Mouse (Mus musculus) forebrain, embryonic 14.5 days (tissue): ENCODE measurements at regions not wholly inside any gene's neighbourhood (a gene's known extent, or its start where the extent isn't known, plus 50 kb on each side); places are given as distances from the start of the nearest gene placed in this dataset.
A peak's percentile ranks its signal among the peaks of the same experiment; 100 is the strongest.

Experiments
- ATAC-seq: fragments of 200-750 bp; cut with Nextera tagmentation; 2 replicates; pipeline ENCODE4 v1.8.0; 2017; ENCODE audit warnings: mild to moderate bottlenecking, moderate library complexity
- DNase-seq: peaks from one replicate; pipeline ENCODE4 v3.0.0-alpha.2; 2015; ENCODE audit warnings: low spot score
- H3K27ac ChIP-seq: fragments of 300-500 bp; sonication (generic); 2 replicates; pipeline ENCODE4 v1.5.1; 2014; ENCODE audit warnings: low read depth, mild to moderate bottlenecking, control low read depth, low read length, moderate library complexity
- H3K27me3 ChIP-seq: fragments of 300-500 bp; sonication (generic); replicated peaks from 2 replicates; pipeline ENCODE4 v1.6.1; 2014; ENCODE audit warnings: low read length, control low read depth, mixed read lengths; ENCODE audit not compliant: control insufficient read depth, insufficient read depth
- H3K36me3 ChIP-seq: fragments of 300-500 bp; sonication (generic); 2 replicates; pipeline ENCODE4 v1.6.1; 2014; ENCODE audit warnings: low read length, control low read depth; ENCODE audit not compliant: control insufficient read depth, insufficient read depth
- H3K4me1 ChIP-seq: fragments of 300-500 bp; sonication (generic); 2 replicates; pipeline ENCODE4 v1.6.1; 2014; ENCODE audit warnings: antibody characterized with exemption, low read length, control low read depth; ENCODE audit not compliant: control insufficient read depth, insufficient read depth
- H3K4me2 ChIP-seq: fragments of 300-500 bp; sonication (generic); 2 replicates; pipeline ENCODE4 v1.6.1; 2014; ENCODE audit warnings: mild to moderate bottlenecking, control low read depth, low read length
- H3K4me3 ChIP-seq: fragments of 300-500 bp; sonication (generic); 2 replicates; pipeline ENCODE4 v1.5.1; 2014; ENCODE audit warnings: low read depth, low read length, control low read depth
- H3K9ac ChIP-seq: fragments of 300-500 bp; sonication (generic); 2 replicates; pipeline ENCODE4 v1.6.1; 2014; ENCODE audit warnings: mild to moderate bottlenecking, low read length, control low read depth, moderate library complexity
- H3K9me3 ChIP-seq: fragments of 300-500 bp; sonication (generic); replicated peaks from 2 replicates; pipeline ENCODE4 v1.6.1; 2016; ENCODE audit warnings: low read length, control low read depth, mixed read lengths; ENCODE audit not compliant: control insufficient read depth
- WGBS: fragments of 180-500 bp; shearing (Covaris S2); extraction: QIAGEN DNeasy Blood & Tissue Kit; methylation state at CpG from one replicate; pipeline ENCODE4 v1.1.7; 2014; 5-methylcytosine and 5-hydroxymethylcytosine counted together

GRCm38 (mm10) chr3:126011269-126011668 is 72.8 kb upstream of the Ugt8a start:
- H3K27me3 ChIP-seq: no peaks in the 10 kb centered on the region
- H3K9ac ChIP-seq: no peak overlapping the region
- H3K4me3 ChIP-seq: no peak overlapping the region
- DNase-seq (peak; percentile 46), ATAC-seq (no peak)
- no peaks in the 10 kb centered on the region for H3K4me1 ChIP-seq
- no peaks in the 10 kb centered on the region for H3K9me3 ChIP-seq
- H3K4me2 ChIP-seq: no peak overlapping the region
- H3K27ac ChIP-seq: no peak overlapping the region
- H3K36me3 ChIP-seq: no peaks in the 10 kb centered on the region

DNA sequence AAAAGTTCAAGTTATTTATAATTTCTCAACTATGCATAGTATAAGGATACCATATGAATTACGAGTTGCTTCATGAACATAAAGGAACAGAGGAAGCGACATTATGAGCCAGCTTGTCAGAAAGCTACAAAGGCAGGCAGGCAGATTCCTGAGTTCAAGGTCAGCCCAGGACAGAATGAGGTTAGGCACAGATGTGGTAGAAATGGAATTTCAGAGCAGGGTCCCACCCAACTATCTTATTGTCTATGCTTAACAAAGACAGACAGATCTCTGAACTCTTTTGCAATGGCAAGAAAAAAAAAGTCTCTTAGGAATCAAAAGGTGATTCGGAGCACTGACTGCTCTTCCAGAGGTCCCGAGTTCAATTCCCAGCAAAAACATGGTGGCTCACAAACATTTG is 77.7 kb upstream of the Ugt8a start:
- H3K4me2 ChIP-seq: no peak overlapping the region
- H3K27ac ChIP-seq: no peak overlapping the region
- no peak for DNase-seq
- no peaks in the 10 kb centered on the region for H3K9me3 ChIP-seq
- H3K4me1 ChIP-seq: no peaks in the 10 kb centered on the region
- H3K4me3 ChIP-seq: no peak overlapping the region
- no peak for ATAC-seq
- no peaks in the 10 kb centered on the region for H3K27me3 ChIP-seq
- 87% methylated on average over 4 of the region's 4 CpGs for WGBS
- no peaks in the 10 kb centered on the region for H3K36me3 ChIP-seq
- no peak overlapping the region for H3K9ac ChIP-seq

DNA sequence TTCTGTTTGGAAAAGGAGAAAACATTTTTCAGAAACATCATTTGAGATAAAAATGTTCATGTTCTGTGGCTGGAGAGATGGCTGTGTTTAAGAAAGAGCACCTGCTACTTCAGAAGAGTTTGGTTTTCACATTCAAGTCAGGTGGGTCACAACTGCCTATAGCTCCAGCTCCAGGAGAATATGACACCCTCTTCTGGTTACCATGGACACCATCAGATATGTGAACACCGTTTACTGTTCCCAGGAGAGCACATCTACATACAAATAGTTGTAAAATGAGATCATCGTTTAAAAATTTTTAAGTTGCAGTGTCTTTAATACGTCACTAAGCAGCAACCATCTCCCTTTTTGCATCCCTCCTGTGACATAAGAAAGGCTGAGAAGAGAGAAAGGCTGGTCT is 105.9 kb upstream of the Ugt8a start:
- H3K4me3 ChIP-seq: no peak overlapping the region
- no peak overlapping the region for H3K27ac ChIP-seq
- no peaks in the 10 kb centered on the region for H3K4me1 ChIP-seq
- peak; percentile 19 for DNase-seq
- no peaks in the 10 kb centered on the region for H3K36me3 ChIP-seq
- no peak overlapping the region for H3K9ac ChIP-seq
- H3K4me2 ChIP-seq: no peak overlapping the region
- peak; percentile 55; the same call in 1 of the 2 replicates for ATAC-seq
- H3K9me3 ChIP-seq: no peaks in the 10 kb centered on the region
- H3K27me3 ChIP-seq: no peaks in the 10 kb centered on the region
- WGBS: 12% methylated on average over 3 of the region's 3 CpGs

GRCm38 (mm10) chr3:126044861-126045260 is 106.4 kb upstream of the Ugt8a start:
- no peak overlapping the region for H3K4me2 ChIP-seq
- DNase-seq (no peak), ATAC-seq (no peak)
- no peak overlapping the region for H3K9ac ChIP-seq
- H3K36me3 ChIP-seq: no peaks in the 10 kb centered on the region
- no peaks in the 10 kb centered on the region for H3K4me1 ChIP-seq
- H3K9me3 ChIP-seq: no peaks in the 10 kb centered on the region
- no peak overlapping the region for H3K27ac ChIP-seq
- H3K4me3 ChIP-seq: no peak overlapping the region
- no peaks in the 10 kb centered on the region for H3K27me3 ChIP-seq
- WGBS: 57% methylated on average over 2 of the region's 2 CpGs

- Histone ChIP-seq H3K36me3 (no peaks in the 10 kb centered on the region), H3K27ac (no peak overlapping the region), H3K4me3 (no peak overlapping the region), H3K9ac (no peak overlapping the region), H3K27me3 (no peaks in the 10 kb centered on the region), H3K4me1 (no peaks in the 10 kb centered on the region), H3K4me2 (no peak overlapping the region), H3K9me3 (no peaks in the 10 kb centered on the region)
- ATAC-seq (no peak), DNase-seq (peak; percentile 50)
- WGBS: 75% methylated on average over 9 of the region's 9 CpGs
Observed at GRCm38 (mm10) chr3:126045992-126046786, 107.8 kb upstream of the Ugt8a start.

DNA sequence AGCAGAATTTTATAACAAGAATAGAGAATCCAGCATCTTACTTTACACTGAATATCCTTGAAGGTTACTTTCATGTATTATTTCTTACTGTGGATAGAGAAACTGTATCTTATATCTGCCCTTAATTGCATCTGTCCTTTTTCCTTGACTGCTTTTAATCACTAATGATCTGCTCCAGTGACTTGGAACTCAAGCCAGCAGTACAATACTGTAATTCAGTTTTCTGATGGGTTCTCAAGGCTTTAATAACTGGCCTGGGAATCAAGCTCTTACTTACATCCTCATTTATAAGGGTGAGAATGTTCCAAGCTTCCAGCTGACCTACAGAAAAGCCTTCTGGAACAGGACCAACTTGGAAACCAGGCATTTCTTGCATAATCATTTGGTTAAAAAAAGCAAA is 120.2 kb upstream of the Ugt8a start:
- Histone ChIP-seq H3K9ac (no peak overlapping the region), H3K4me1 (no peaks in the 10 kb centered on the region), H3K27me3 (no peaks in the 10 kb centered on the region), H3K27ac (no peak overlapping the region), H3K4me2 (no peak overlapping the region), H3K9me3 (no peaks in the 10 kb centered on the region), H3K36me3 (no peaks in the 10 kb centered on the region), H3K4me3 (no peak overlapping the region)
- DNase-seq (no peak), ATAC-seq (no peak)

- no peaks in the 10 kb centered on the region for H3K4me1 ChIP-seq
- no peak overlapping the region for H3K4me2 ChIP-seq
- ATAC-seq: no peak
- H3K4me3 ChIP-seq: no peak overlapping the region
- H3K36me3 ChIP-seq: no peaks in the 10 kb centered on the region
- H3K9me3 ChIP-seq: no peaks in the 10 kb centered on the region
- DNase-seq: no peak
- no peak overlapping the region for H3K9ac ChIP-seq
- H3K27me3 ChIP-seq: no peaks in the 10 kb centered on the region
- H3K27ac ChIP-seq: no peak overlapping the region
- WGBS: 93% methylated on average over 2 of the region's 2 CpGs
Observed at GRCm38 (mm10) chr3:126105086-126105485, 166.7 kb upstream of the Ugt8a start.

DNA sequence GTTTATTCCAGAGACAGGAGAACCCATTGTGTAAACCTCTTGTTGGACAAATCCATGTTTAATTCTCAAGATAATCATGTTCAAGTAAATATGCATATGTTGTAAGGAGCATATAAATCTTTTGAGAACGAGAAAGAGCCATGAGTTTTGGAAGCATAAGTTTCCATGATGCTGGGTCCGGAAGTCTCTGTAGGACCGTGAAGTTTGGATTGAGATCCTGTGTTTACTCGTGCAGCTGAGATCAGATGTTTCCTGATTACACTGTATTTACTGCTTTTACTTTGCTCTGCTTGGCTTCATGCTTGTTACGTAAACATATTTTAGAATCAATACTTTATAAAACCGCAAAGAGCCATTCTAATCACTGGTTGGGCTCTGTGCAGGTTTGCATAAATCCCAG is 171.0 kb upstream of the Ugt8a start:
- no peaks in the 10 kb centered on the region for H3K9me3 ChIP-seq
- H3K4me2 ChIP-seq: no peak overlapping the region
- 94% methylated on average over 6 of the region's 6 CpGs for WGBS
- no peaks in the 10 kb centered on the region for H3K27me3 ChIP-seq
- H3K36me3 ChIP-seq: no peaks in the 10 kb centered on the region
- DNase-seq: no peak
- H3K4me1 ChIP-seq: no peaks in the 10 kb centered on the region
- no peak overlapping the region for H3K4me3 ChIP-seq
- no peak overlapping the region for H3K27ac ChIP-seq
- no peak overlapping the region for H3K9ac ChIP-seq
- no peak for ATAC-seq

GRCm38 (mm10) chr3:126117849-126118248 is 179.4 kb upstream of the Ugt8a start:
- no peak overlapping the region for H3K27ac ChIP-seq
- 80% methylated on average over 2 of the region's 2 CpGs for WGBS
- DNase-seq (no peak), ATAC-seq (no peak)
- no peaks in the 10 kb centered on the region for H3K4me1 ChIP-seq
- no peak overlapping the region for H3K4me2 ChIP-seq
- no peak overlapping the region for H3K4me3 ChIP-seq
- H3K9ac ChIP-seq: no peak overlapping the region
- no peaks in the 10 kb centered on the region for H3K9me3 ChIP-seq
- no peaks in the 10 kb centered on the region for H3K36me3 ChIP-seq
- H3K27me3 ChIP-seq: no peaks in the 10 kb centered on the region
